Mouse (Mus musculus): ENCODE measurements around the gene Dmd.

Dmd gene

GRCm38 (mm10) chrX:84364981-84365380 lies 1416.3 kb downstream of the Dmd start:
- in situ Hi-C loops (cut with MboI, MseI), result loop anchor here (5.0 kb wide), 1 partner anchor 52 kb away; no protein-coding TSS in a partner anchor

DNA sequence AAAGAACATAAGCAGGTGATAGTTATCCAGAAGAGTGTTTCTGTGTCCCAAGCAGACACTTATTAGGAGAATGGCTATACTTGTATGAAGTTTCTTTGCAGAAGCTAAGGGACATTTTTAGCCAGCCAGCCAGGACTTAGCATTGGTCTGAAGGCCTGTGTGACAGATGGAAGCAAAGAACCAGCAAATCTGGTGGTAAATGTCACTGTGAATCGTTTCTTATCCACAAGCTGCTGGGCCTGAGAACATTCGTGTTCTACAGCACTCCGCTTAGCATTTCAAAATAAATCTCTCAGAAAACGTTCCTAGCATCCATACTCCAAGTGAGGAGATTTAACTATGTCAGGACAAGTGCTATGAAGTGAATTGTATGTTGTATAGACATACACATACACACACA lies 1486.9 kb downstream of the Dmd start:
- in situ Hi-C loops (cut with MboI, MseI), result no loop called here

DNA sequence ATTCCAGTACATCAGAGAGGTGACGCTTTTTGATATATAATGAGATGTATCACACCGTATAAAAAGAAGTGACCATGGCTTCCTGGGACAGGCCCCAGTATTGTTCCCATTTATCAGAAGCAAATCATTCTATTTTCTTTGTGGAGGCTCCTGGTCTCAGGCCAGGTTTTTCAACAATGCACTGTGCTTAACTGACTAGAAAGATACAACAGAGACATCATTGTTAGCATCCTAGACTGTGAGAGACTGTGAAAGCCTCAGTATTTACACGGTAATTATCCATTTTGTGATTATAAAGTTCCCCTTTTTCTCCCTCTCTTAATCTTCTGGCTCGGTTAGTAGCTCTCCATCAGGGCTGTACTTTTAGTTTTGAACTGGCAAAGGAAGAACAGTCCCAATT lies 1487.9 kb downstream of the Dmd start:
- in situ Hi-C loops (cut with MboI, MseI), result no loop called here

DNA sequence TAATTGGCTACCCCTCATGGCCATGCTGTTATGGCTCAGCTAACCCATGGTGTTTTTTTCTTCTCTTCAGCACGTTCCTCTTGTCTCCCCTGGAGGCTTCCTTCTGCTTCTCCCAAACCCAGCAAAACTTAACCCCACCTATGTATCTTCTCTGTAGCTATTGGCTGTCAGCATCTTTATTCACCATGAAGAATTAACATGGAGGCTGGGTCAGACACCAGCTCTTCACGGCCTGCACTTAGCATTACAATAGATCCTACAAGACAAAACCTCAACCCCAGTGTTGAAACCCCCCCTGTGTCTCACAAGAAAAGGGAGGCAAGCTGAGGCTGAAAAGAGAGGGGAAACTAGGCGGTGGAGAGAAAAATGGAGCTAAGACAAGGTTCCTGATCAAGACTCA lies 1494.3 kb downstream of the Dmd start:
- in situ Hi-C loops (cut with MboI, MseI), result no loop called here

DNA sequence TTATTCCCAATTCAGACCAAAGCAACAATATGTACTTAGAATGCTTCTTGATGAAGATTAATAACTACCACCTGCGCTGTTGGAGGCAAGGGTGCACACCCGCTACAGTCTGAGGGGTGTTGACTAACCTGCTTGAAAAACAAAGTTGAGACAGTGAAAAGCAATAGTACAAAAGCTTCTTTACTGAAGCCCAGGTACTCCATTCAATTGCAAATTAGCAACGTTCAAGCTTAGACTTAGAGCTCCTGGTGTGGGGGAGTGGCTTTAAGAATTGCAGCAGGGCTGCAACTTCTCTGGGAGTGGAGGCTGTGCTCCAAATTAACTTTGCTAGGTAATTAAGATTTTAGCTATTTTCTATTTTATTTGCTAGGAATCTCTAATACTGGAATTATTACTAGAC lies 1495.3 kb downstream of the Dmd start:
- in situ Hi-C loops (cut with MboI, MseI), result no loop called here

GRCm38 (mm10) chrX:84444638-84445037 lies 1496.0 kb downstream of the Dmd start:
- in situ Hi-C loops (cut with MboI, MseI), result no loop called here

- in situ Hi-C loops (cut with MboI, MseI), result no loop called here
These were observed 1505.8 kb downstream of the Dmd start for GRCm38 (mm10) chrX:84454473-84454872.

GRCm38 (mm10) chrX:84514650-84515366 lies 1566.1 kb downstream of the Dmd start:
- in situ Hi-C loops (cut with MboI, MseI), result loop anchor here (5.0 kb wide), 1 partner anchor 52 kb away; no protein-coding TSS in a partner anchor

DNA sequence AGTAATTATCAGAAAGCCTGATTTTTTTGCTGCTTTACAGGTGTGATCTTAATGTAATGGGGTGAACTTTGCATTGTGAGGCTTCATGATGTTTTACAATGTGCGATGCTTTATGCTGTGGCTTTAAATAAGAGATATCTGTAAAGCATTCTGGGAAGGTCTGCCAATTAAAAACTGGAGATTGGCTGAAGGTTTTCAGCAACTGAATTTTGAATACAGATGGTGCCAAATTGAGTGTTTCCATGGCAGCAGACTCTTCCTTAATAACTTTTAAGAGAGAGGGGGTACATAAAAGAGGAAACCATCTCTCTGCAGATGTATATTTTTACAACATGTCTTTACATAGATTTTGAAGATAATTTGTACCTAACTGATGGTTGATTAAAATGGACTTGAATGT lies 1603.3 kb downstream of the Dmd start:
- in situ Hi-C loops (cut with MboI, MseI), result no loop called here

DNA sequence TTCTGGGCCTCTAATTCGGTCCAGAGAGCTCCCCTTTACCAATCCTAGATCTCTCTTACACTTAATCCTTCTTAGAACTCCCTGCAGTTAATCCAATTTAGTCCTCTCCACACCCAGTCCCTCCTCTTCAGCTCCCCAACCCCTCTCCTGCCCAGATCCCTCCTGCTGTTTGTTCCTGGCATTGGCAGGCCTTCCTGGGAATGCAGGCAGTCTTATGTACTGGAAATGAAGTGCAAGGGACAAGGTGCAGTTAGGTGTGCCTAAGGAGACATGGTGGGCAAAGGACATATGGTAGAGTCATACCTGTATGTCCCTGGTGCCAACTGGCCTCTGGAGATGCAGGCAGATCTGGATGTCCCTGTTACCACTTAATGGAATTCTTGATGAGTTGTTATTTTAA lies 1604.8 kb downstream of the Dmd start:
- in situ Hi-C loops (cut with MboI, MseI), result no loop called here

DNA sequence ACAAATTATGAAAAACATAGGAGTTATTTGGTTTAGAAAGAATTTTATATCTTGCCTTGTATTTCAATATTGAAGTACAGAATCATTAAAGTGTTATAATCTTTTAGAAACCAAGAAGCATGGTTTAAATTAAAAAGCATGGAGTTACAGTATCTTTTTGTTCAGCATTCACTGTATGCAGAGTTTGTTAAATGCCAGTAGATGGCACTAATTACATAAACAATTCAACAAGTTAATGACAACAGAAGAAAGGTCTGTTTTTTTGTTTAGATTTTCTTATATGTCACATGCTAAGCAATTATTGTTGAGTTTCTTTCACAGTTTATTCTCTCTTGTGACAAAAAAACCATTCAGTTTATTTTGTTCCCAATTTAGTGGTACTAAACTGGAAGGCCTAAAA lies 1649.8 kb downstream of the Dmd start:
- in situ Hi-C loops (cut with MboI, MseI), result no loop called here

GRCm38 (mm10) chrX:84640446-84640845 lies 1691.8 kb downstream of the Dmd start:
- in situ Hi-C loops (cut with MboI, MseI), result loop anchor here (5.0 kb wide), 1 partner anchor 1687 kb away; no protein-coding TSS in a partner anchor

DNA sequence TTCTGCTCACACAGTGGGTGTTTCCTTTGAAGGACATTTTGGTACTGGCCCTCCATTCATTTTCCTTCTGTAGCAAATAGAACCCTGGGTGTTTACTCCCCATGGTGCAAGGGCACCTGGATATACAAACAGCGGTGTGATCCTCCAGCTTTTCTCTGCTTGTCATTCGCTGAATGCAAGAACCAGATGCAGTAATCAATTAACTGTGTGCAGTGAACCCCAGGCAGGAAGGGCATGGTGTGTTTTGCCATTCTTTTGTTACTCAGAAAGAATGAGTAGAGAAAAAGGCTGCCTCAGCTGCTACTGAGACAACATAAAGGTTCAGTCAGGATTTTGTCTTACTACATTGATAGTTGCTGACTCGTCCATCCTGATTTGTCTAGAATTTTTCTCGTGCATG lies 1799.0 kb downstream of the Dmd start:
- in situ Hi-C loops (cut with MboI, MseI), result no loop called here

DNA sequence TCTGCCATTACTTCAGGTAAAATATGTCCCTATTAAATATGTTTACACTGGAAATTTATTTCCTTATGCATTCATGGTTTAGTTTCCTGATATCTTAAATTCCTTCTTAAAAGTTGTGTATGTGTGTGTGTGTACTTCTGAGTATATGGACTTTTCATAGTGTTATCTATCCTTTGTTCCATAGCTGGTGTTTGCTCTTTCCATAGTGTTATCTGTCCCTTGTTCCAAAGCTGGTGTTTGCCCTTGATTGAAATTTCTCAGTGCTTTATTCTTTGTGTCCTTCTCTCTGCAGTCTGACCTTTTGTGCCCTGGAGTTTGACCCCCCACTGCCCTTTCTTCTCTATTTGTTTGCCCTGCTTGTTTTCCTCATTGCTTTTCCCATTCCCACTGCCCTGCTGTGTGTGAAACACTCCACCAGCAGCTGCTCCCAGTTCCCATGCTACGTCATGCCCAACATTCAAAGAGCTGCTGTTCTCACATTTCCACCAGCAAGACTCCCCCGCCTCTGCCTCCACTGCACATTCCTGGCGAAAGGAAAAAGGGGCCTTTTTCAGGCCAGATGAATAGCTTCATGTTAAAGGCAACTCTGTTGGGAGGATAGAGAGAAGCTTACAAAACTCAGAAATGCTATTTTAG lies 1911.5 kb downstream of the Dmd start:
- in situ Hi-C loops (cut with MboI, MseI), result no loop called here

DNA sequence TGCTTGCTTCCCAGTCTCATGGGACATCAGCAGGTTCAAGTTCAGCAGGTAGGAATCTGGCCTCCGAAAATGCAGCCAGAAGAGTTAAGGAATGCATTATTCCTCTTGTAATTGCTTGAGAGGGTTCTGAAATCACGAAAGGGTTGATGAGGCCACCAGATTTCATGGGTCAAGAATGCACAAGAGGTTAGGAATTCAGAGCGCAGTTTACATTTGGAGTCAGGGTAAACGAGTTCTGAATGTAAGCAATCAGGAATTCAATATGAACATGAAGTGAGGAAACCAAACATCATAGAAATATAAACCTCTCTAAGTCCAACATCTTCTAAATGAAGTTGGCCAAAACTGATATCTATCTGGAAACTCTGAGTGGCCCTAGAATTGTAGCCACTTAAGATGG lies 1924.4 kb downstream of the Dmd start:
- in situ Hi-C loops (cut with MboI, MseI), result no loop called here

DNA sequence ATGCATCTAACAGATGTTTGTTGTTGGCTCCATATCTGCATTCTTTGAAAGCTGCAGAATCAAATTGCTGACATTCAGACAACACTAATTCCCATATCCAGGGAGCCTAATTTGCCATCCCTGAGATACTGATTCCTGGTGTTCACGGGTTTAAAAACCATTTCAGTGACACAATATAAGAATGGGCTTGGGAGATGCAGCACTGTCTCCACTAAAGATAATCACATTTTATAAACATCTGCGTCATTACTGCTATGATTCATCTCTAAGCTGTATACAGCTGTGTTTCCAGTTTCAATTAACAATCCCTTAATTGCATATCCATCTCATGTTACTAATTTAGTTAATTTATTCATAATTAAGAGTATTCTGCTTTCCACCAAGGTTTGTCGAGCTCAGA lies 1929.5 kb downstream of the Dmd start:
- in situ Hi-C loops (cut with MboI, MseI), result no loop called here

DNA sequence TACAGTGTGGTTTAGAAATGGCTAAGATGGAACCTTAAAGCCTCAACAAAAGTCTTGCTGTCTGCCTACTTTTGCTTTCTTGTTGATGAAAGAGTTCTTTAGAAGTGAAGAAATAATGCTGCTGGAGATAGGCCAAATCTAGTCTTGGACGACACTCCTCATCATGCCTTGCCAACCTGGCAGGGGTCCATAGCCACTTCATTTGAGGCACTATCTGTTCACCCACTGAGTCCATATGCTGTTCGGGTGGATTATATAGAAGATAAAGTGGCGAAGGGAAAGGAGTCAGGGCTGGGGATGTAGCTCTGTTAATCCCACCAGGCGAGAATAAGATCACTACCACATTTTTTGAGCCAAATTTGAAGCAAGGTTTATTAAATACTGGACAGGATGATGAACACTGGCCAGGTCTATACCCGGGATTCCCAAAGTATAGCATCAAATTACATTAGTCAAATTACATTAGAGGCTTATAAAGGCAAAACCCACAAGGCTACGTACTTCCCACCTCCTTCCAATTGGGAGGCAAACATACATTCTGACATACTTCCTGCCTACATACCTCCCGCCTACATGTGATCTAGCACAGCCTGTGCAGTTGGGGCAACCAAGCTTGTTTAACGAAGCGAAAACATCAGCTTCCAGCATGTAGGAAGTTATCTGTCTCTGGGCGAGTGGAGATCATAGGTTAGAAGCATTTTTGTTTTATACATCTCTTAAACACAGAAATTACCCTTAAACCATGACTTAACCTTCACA lies 1984.2 kb downstream of the Dmd start:
- in situ Hi-C loops (cut with MboI, MseI), result no loop called here

- in situ Hi-C loops (cut with MboI, MseI), result no loop called here
These were observed 2011.9 kb downstream of the Dmd start for GRCm38 (mm10) chrX:84960557-84960956.

DNA sequence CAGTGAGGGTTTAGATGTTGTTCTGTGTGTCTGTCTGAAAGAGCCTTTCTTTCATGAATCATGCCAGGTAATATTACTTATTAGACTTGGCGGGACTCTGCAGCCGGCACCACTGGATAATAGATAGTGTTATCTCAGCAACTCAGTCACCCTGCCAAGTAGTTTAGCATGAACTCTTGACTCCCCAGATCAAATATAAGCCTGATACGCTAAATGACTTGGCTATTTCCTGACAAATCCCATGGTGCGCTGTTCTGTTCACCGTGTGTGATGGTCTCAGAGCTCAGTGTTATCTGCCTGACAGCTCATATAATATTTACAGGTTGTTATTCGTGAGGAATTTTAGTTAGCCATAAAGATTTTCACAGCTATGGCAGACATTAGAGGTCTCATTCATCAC lies 2012.3 kb downstream of the Dmd start:
- in situ Hi-C loops (cut with MboI, MseI), result no loop called here

DNA sequence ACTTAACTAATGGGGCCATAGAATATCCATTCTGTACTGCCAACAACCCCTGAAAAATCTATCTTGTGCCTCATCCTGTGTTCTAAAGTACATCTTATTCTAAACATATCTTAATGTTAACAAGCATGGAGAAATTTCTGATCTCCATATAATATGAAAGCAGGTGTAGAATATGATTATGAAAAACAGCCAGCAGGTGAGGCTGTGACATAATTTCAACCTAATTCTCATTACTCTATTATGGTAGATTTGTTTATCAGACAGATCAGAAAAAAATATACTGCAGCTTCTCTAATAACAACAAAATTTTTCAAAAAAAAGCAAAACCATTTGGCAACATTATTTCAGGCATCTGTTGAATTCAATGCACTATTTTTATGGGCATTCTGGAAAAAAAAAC lies 2059.6 kb downstream of the Dmd start:
- in situ Hi-C loops (cut with MboI, MseI), result no loop called here

- in situ Hi-C loops (cut with MboI, MseI), result no loop called here
These were observed 2092.9 kb downstream of the Dmd start for GRCm38 (mm10) chrX:85041466-85042058.

DNA sequence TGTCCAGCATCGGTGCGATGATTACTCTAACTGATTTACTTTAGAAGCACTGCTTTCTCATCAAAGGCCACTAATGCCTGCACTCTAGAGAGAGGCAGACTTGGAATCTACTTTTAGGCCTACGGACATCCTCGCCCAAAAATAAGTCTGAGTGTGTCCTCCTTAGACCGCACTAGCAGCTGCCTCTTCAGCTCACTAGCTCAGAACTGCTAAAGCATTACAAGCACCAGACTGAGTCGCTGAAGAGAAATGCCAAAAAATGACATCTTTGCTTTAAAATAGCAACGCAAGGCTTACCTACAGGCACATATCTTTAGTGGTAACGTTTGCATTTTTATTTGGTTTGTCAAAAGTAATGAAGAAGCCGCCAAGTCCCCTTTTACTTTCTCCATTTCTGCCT lies 2098.0 kb downstream of the Dmd start:
- in situ Hi-C loops (cut with MboI, MseI), result no loop called here

Data from T-helper 1 cell (primary cell).